ENCODE assay signal across 1 mouse cellular context in the genomic region with DNA sequence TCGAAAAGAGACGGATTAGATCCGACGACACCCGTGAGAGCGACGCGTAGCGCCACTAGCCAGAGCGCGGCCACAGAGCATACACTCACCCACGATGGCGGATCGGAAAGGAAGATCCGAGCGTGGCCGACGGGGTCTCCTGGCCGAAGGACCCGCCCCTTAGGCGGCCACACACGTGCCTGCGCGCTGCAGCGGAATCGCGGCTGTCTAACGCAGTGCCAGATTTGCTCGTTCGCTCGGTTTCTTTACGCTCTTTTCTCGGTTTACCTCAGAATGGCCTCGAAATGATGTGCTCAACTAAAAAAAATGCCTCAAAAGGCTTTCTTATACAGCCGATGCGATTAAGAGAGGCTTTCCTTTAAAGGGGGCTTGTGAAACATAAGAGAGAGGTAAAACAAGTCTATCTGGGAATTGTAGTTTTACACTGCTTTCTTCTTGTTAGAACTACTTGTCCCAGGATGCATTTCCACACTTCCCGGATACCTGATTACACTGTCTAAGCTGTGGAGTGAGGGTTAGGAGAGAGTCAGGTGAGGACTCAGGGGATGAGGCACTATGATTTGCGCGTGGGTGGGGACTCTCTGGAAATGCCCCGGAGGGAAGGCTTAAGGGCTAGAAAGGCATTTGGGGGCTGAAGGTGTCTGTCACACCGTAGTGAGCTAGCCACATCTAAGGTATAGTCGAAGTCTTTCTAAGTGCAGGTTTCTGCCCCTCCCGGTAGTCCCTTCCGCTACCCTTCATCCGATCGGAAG.
TF ChIP-seq lines count a peak whose summit lies in the region.

A gene (plus strand): TSS at position 199 of the 752 bp plus-strand sequence.
A gene (minus strand): TSS at position 358 of the 752 bp plus-strand sequence.

TF ChIP-seq in myocyte, 11 proteins besides CTCF, POLR2A, EP300 and RAD21 (continued from another document):
- TF ChIP-seq TCF3 (IDR thresholded peaks at IDR 0.05; ENCODE audit: insufficient read length, low read depth) (no peak), CEBPB (IDR thresholded peaks at IDR 0.05; ENCODE audit: insufficient read depth, poor library complexity, severe bottlenecking) (no peak), POLR2AphosphoS2 (IDR thresholded peaks at IDR 0.05; ENCODE audit: insufficient read length, low read depth) (peak; percentile 96), SRF (IDR thresholded peaks at IDR 0.05; ENCODE audit: control insufficient read depth, insufficient read length, low read depth) (no peak)
TF ChIP-seq in myocyte: peak in this region for 3.
